Mouse (Mus musculus) CH12.LX (cell line): ENCODE data around the gene Grcc10. TPM values are rescaled to one million over a fixed set of nuclear protein-coding genes. Genes with fewer than 3 reads are reported as not detected.

Experiments
- DNase-seq: peaks from one replicate; pipeline ENCODE4 v3.0.0-alpha.2; 2013; ENCODE audit errors: extremely low read depth
- H3K27ac ChIP-seq: 2 replicates; pipeline ENCODE4 v1.5.1; 2012; ENCODE audit warnings: low read depth, mild to moderate bottlenecking, control low read depth, moderate library complexity; ENCODE audit not compliant: insufficient read depth
- H3K27me3 ChIP-seq: replicated peaks from 2 replicates; pipeline ENCODE3; 2012; ENCODE audit warnings: inconsistent platforms
- H3K36me3 ChIP-seq, 2 experiments: replicated peaks in 1 of 2; 2 replicates each; pipeline versions ENCODE3 to v1.6.1; 2012; ENCODE audit warnings: inconsistent platforms in 1 of 2, low read length in 1 of 2, mild to moderate bottlenecking in 1 of 2, mixed read lengths in 1 of 2, moderate library complexity in 1 of 2; ENCODE audit not compliant: control insufficient read depth in 1 of 2, insufficient read depth in 1 of 2
- H3K4me1 ChIP-seq, 2 experiments: 2 replicates each; pipeline ENCODE4 v1.6.1; 2012; ENCODE audit warnings: inconsistent platforms in 1 of 2, moderate library complexity in 1 of 2; ENCODE audit not compliant: insufficient read depth in 2 of 2, control insufficient read depth in 1 of 2
- H3K4me2 ChIP-seq: 2 replicates; pipeline ENCODE4 v1.6.1; 2012; ENCODE audit warnings: low read depth, mild to moderate bottlenecking, control low read depth; ENCODE audit not compliant: poor library complexity, insufficient read depth, severe bottlenecking
- H3K4me3 ChIP-seq, 3 experiments: fragments of 150-350 bp in 1 of 3; sonication (generic) in 1 of 3; replicated peaks in 1 of 3; 2 replicates each; pipeline versions ENCODE3 to v1.5.1; 2011 to 2012; ENCODE audit warnings: low read depth in 2 of 3, low read length in 2 of 3, mild to moderate bottlenecking in 2 of 3, moderate library complexity in 2 of 3, control low read depth in 1 of 3, improper control_type of control experiment in 1 of 3, inconsistent platforms in 1 of 3, mixed read lengths in 1 of 3; ENCODE audit not compliant: poor library complexity in 1 of 3
- H3K79me2 ChIP-seq: replicated peaks from 2 replicates; pipeline ENCODE4 v1.6.1; 2012; ENCODE audit warnings: mild to moderate bottlenecking, moderate library complexity; ENCODE audit not compliant: control insufficient read depth, poor library complexity, insufficient read depth, severe bottlenecking; ENCODE audit errors: extremely low read depth
- H3K9ac ChIP-seq: 2 replicates; pipeline ENCODE4 v1.6.1; 2012; ENCODE audit warnings: low read depth, mild to moderate bottlenecking, control low read depth, moderate library complexity; ENCODE audit not compliant: insufficient read depth
- H3K9me3 ChIP-seq: replicated peaks from 2 replicates; pipeline ENCODE3; 2012; ENCODE audit warnings: low read length, inconsistent platforms, mixed read lengths
- BHLHE40 ChIP-seq: IDR thresholded peaks from 2 replicates; pipeline ENCODE4 v1.6.1; 2011; ENCODE audit warnings: mild to moderate bottlenecking, low read depth, low read length, improper control_type of control experiment
- CHD1 ChIP-seq: IDR thresholded peaks from 2 replicates; pipeline ENCODE4 v1.6.1; 2012; ENCODE audit warnings: low read depth, low read length, improper control_type of control experiment, inconsistent platforms
- CHD2 ChIP-seq: IDR thresholded peaks from 2 replicates; pipeline ENCODE4 v1.6.1; 2011; ENCODE audit warnings: low read length, improper control_type of control experiment
- CTCF ChIP-seq, 2 experiments: IDR thresholded peaks in 1 of 2; conservative IDR thresholded peaks in 1 of 2; 2 replicates each; pipeline ENCODE4 v1.5.1; 2011 to 2012; ENCODE audit warnings: low read depth in 2 of 2, low read length in 2 of 2, improper control_type of control experiment in 1 of 2, inconsistent platforms in 1 of 2, mild to moderate bottlenecking in 1 of 2, moderate library complexity in 1 of 2
- E2F4 ChIP-seq: IDR thresholded peaks from 2 replicates; pipeline ENCODE4 v1.6.1; 2011; ENCODE audit warnings: low read depth, low read length, improper control_type of control experiment; ENCODE audit not compliant: insufficient replicate concordance
- ELF1 ChIP-seq: IDR thresholded peaks from 2 replicates; pipeline ENCODE4 v1.6.1; 2014; ENCODE audit warnings: low read depth, mild to moderate bottlenecking, inconsistent platforms, low read length, improper control_type of control experiment
- ETS1 ChIP-seq: conservative IDR thresholded peaks from 2 replicates; pipeline ENCODE4 v1.6.1; 2012; ENCODE audit warnings: low read depth, mild to moderate bottlenecking, inconsistent platforms, low read length, improper control_type of control experiment, moderate library complexity
- GABPA ChIP-seq: IDR thresholded peaks from 2 replicates; pipeline ENCODE4 v1.6.1; 2012; ENCODE audit warnings: low read depth, low read length, improper control_type of control experiment, inconsistent platforms; ENCODE audit not compliant: insufficient replicate concordance
- HCFC1 ChIP-seq: IDR thresholded peaks from 2 replicates; pipeline ENCODE4 v1.6.1; 2012; ENCODE audit warnings: low read depth, mild to moderate bottlenecking, inconsistent platforms, low read length, improper control_type of control experiment
- IRF4 ChIP-seq: IDR thresholded peaks from 2 replicates; pipeline ENCODE4 v1.6.1; 2014; ENCODE audit warnings: low read depth, mild to moderate bottlenecking, inconsistent platforms, low read length, improper control_type of control experiment
- JUN ChIP-seq: IDR thresholded peaks from 2 replicates; pipeline ENCODE4 v1.6.1; 2011; ENCODE audit warnings: low read depth, mild to moderate bottlenecking, low read length, improper control_type of control experiment, moderate library complexity; ENCODE audit not compliant: insufficient read depth
- JUND ChIP-seq: conservative IDR thresholded peaks from 2 replicates; pipeline ENCODE4 v1.6.1; 2011; ENCODE audit warnings: low read depth, low read length, improper control_type of control experiment
- KAT2A ChIP-seq: IDR thresholded peaks from 2 replicates; pipeline ENCODE4 v1.6.1; 2012; ENCODE audit warnings: low read length, improper control_type of control experiment, inconsistent platforms; ENCODE audit not compliant: insufficient replicate concordance
- MAFK ChIP-seq: IDR thresholded peaks from 2 replicates; pipeline ENCODE4 v1.6.1; 2011; ENCODE audit warnings: low read length, improper control_type of control experiment; ENCODE audit not compliant: insufficient replicate concordance
- MAX ChIP-seq: IDR thresholded peaks from 2 replicates; pipeline ENCODE4 v1.6.1; 2011; ENCODE audit warnings: low read length, improper control_type of control experiment
- MAZ ChIP-seq: IDR thresholded peaks from 2 replicates; pipeline ENCODE4 v1.6.1; 2012; ENCODE audit warnings: low read depth, mild to moderate bottlenecking, inconsistent platforms, low read length, improper control_type of control experiment, moderate library complexity
- MEF2A ChIP-seq: IDR thresholded peaks from 2 replicates; pipeline ENCODE4 v1.6.1; 2014; ENCODE audit warnings: low read depth, mild to moderate bottlenecking, inconsistent platforms, low read length, improper control_type of control experiment, borderline replicate concordance
- MXI1 ChIP-seq: IDR thresholded peaks from 2 replicates; pipeline ENCODE4 v1.6.1; 2011; ENCODE audit warnings: mild to moderate bottlenecking, low read depth, low read length, improper control_type of control experiment
- MYC ChIP-seq: IDR thresholded peaks from 2 replicates; pipeline ENCODE4 v1.6.1; 2011; ENCODE audit warnings: low read depth, mild to moderate bottlenecking, improper control_type of control experiment, low read length
- NELFE ChIP-seq: IDR thresholded peaks from 2 replicates; pipeline ENCODE4 v1.6.1; 2011; ENCODE audit warnings: low read depth, low read length, improper control_type of control experiment
- NRF1 ChIP-seq: IDR thresholded peaks from 2 replicates; pipeline ENCODE4 v1.6.1; 2014; ENCODE audit warnings: low read depth, mild to moderate bottlenecking, inconsistent platforms, low read length, improper control_type of control experiment, moderate library complexity
- PAX5 ChIP-seq: IDR thresholded peaks from 2 replicates; pipeline ENCODE4 v1.6.1; 2012; ENCODE audit warnings: low read length, inconsistent platforms, mixed read lengths
- POLR2A ChIP-seq: IDR thresholded peaks from 2 replicates; pipeline ENCODE4 v1.6.1; 2011; ENCODE audit warnings: low read depth, mild to moderate bottlenecking, improper control_type of control experiment, low read length
- POLR2AphosphoS2 ChIP-seq: IDR thresholded peaks from 2 replicates; pipeline ENCODE4 v1.6.1; 2011; ENCODE audit warnings: low read depth, low read length, improper control_type of control experiment
- RAD21 ChIP-seq: IDR thresholded peaks from 2 replicates; pipeline ENCODE4 v1.6.1; 2011; ENCODE audit warnings: low read depth, mild to moderate bottlenecking, low read length, improper control_type of control experiment, moderate library complexity
- RCOR1 ChIP-seq: conservative IDR thresholded peaks from 2 replicates; pipeline ENCODE4 v1.6.1; 2012; ENCODE audit warnings: low read depth, mild to moderate bottlenecking, inconsistent platforms, low read length, improper control_type of control experiment
- SIN3A ChIP-seq: IDR thresholded peaks from 2 replicates; pipeline ENCODE4 v1.6.1; 2012; ENCODE audit warnings: low read length, improper control_type of control experiment, inconsistent platforms
- SMC3 ChIP-seq: IDR thresholded peaks from 2 replicates; pipeline ENCODE4 v1.6.1; 2011; ENCODE audit warnings: low read depth, low read length, improper control_type of control experiment
- TBP ChIP-seq: conservative IDR thresholded peaks from 2 replicates; pipeline ENCODE4 v1.6.1; 2011; ENCODE audit warnings: low read depth, low read length, improper control_type of control experiment
- TCF12 ChIP-seq: IDR thresholded peaks from 2 replicates; pipeline ENCODE4 v1.6.1; 2014; ENCODE audit warnings: low read depth, mild to moderate bottlenecking, inconsistent platforms, low read length, improper control_type of control experiment
- UBTF ChIP-seq: IDR thresholded peaks from 2 replicates; pipeline ENCODE4 v1.6.1; 2012; ENCODE audit warnings: low read depth, mild to moderate bottlenecking, inconsistent platforms, low read length, improper control_type of control experiment, moderate library complexity
- USF1 ChIP-seq: IDR thresholded peaks from 2 replicates; pipeline ENCODE4 v1.6.1; 2014; ENCODE audit warnings: low read depth, mild to moderate bottlenecking, inconsistent platforms, low read length, improper control_type of control experiment
- USF2 ChIP-seq: conservative IDR thresholded peaks from 2 replicates; pipeline ENCODE4 v1.6.1; 2011; ENCODE audit warnings: low read depth, low read length, improper control_type of control experiment
- ZC3H11A ChIP-seq: IDR thresholded peaks from 2 replicates; pipeline ENCODE4 v1.6.1; 2012; ENCODE audit warnings: low read depth, mild to moderate bottlenecking, inconsistent platforms, low read length, improper control_type of control experiment
- ZKSCAN1 ChIP-seq: IDR thresholded peaks from 2 replicates; pipeline ENCODE4 v1.6.1; 2012; ENCODE audit warnings: low read depth, inconsistent platforms, low read length, improper control_type of control experiment, borderline replicate concordance
- ZMIZ1 ChIP-seq: IDR thresholded peaks from 2 replicates; pipeline ENCODE4 v1.6.1; 2012; ENCODE audit warnings: low read depth, mild to moderate bottlenecking, inconsistent platforms, low read length, improper control_type of control experiment
- ZNF384 ChIP-seq: IDR thresholded peaks from 2 replicates; pipeline ENCODE4 v1.6.1; 2012; ENCODE audit warnings: low read depth, low read length, improper control_type of control experiment, inconsistent platforms
- dilution Hi-C: fragments of 300-500 bp; cut with MboI; formaldehyde crosslinking; loops from 2 replicates; pipeline ENCODE4 v1.14.3; 2020; ENCODE audit warnings: low sequenced_read_pairs; ENCODE audit not compliant: extremely low pct_unique_long_range_greater_than_20kb, extremely low pct_ligation_motif_present
- in situ Hi-C: fragments of 300-500 bp; cut with MboI; formaldehyde crosslinking; loops from 3 replicates; pipeline ENCODE4 v1.14.3; 2019; ENCODE audit warnings: low sequenced_read_pairs, low pct_ligation_motif_present, low pct_unique_long_range_greater_than_20kb, mixed read lengths
- polyA plus RNA-seq: library from polyadenylated mRNA; unstranded; fragments of >175 nt; gene quantifications from 2 replicates; pipeline ENCODE4 v1.2.1, GENCODE M21; 2012; ENCODE audit warnings: low read depth; ENCODE audit not compliant: insufficient read length
- total RNA-seq, 2 experiments: library from RNA; depleted of rRNA; stranded (reverse); fragments of 300-350 nt in 1 of 2; fragments of >200 nt in 1 of 2; gene quantifications; 2 replicates each; pipeline ENCODE4 v1.2.3; 2012 to 2014

Grcc10 gene
- total and polyA plus RNA-seq, 3 experiments: 64.3 to 197 (median 88.4) TPM

DNA sequence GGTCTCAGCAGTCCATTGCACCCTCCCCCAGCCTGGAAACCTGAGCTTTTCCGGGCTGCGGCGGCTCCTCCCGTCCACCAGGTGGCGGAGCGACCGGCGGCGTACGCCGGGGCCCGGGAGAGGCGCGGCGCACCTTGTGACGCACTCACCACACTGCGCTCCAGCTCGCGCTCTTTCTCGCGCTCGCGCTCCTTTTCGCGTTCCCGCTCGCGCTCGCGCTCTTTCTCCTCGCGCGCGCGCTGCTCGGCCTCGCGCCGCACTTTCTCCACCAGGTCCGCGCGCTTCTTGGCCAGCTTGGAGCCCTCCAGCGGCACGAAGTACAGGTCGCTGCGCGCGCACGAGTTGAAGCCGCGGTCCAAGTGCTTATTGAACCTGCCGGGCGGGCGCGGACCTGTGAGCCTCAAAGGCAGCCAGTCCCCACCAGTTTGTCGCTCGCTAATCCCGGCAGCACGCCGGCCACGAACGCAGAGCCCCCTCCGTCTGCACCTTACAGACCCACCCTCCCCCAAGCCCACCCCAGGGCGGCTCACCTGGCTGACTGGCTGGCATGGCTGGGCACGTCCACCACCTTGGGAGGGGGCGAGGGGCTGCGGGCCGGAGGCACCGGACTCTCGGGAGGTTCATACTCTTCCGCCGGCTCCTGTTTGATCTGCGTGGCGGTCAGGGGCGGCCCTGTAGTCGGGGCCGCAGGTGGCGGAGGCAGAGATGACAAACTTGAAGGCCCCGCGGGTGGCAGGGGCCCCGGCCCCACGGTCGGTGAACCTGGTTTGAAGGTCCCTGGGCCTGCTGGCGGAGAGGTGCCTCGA, 4.5 kb upstream of the Grcc10 start:
- Histone ChIP-seq H3K36me3 (peaks cover 38 to 62% of the 10 kb centered on the region in 2 experiments), H3K4me3 (peak overlapping the region; percentile 45 to 63 (median 56)), H3K27ac (peak overlapping the region; percentile 41), H3K27me3 (no peaks in the 10 kb centered on the region), H3K4me2 (peak overlapping the region; percentile 73), H3K79me2 (0 out of 2 replicates have a peak, but pooled peaks cover 2% of the 10 kb centered on the region), H3K9me3 (no peaks in the 10 kb centered on the region), H3K9ac (peak overlapping the region; percentile 74), H3K4me1 (peaks cover 16 to 46% of the 10 kb centered on the region in 2 experiments)
- in situ Hi-C loops (no loop called here), dilution Hi-C loops (no loop called here)
- DNase-seq: peak; percentile 93
- peak in 1 of 2 experiments; percentile 87; a peak in 2 of 4 replicates for TF ChIP-seq CTCF (conservative IDR thresholded peaks at IDR 0.05 in 1 of 2, IDR thresholded peaks at IDR 0.05 in 1 of 2; ENCODE audit: low read depth in 2 of 2, low read length in 2 of 2)
- TF ChIP-seq USF2: no peak
- TF ChIP-seq KAT2A: peak; percentile 84; the same call in 1 of the 2 replicates
- TF ChIP-seq CHD2: peak; percentile 97
- peak; percentile 90 for TF ChIP-seq MEF2A
- no peak for TF ChIP-seq BHLHE40
- peak; percentile 91 for TF ChIP-seq ELF1
- peak; percentile 71 for TF ChIP-seq RCOR1
- TF ChIP-seq PAX5: no peak
- peak; percentile 46; the same call in 1 of the 2 replicates for TF ChIP-seq ZC3H11A
- TF ChIP-seq IRF4: peak; percentile 86
- peak; percentile 93 for TF ChIP-seq TCF12
- TF ChIP-seq ZKSCAN1: 0 out of 2 replicates have a peak, but pooled peaks have one; percentile 21
- no peak for TF ChIP-seq TBP
- TF ChIP-seq ZNF384: peak; percentile 56
- peak; percentile 75; the same call in 1 of the 2 replicates for TF ChIP-seq MYC
- peak; percentile 89 for TF ChIP-seq SIN3A
- peak; percentile 79 for TF ChIP-seq SMC3
- TF ChIP-seq JUND: peak; percentile 49; the same call in 1 of the 2 replicates
- TF ChIP-seq POLR2AphosphoS2: no peak
- peak; percentile 86 for TF ChIP-seq MAX
- TF ChIP-seq E2F4: peak; percentile 92; the same call in 1 of the 2 replicates
- TF ChIP-seq NRF1: peak; percentile 68
- TF ChIP-seq ETS1: peak; percentile 62
- TF ChIP-seq POLR2A: peak; percentile 73
- no peak for TF ChIP-seq UBTF
- TF ChIP-seq NELFE: peak; percentile 82
- TF ChIP-seq GABPA: peak; percentile 78; the same call in 1 of the 2 replicates
- peak; percentile 92 for TF ChIP-seq ZMIZ1
- TF ChIP-seq MAFK: peak; percentile 41; the same call in 1 of the 2 replicates
- peak; percentile 89 for TF ChIP-seq MAZ
- peak; percentile 90 for TF ChIP-seq HCFC1
- TF ChIP-seq CHD1: no peak
- peak; percentile 38 for TF ChIP-seq RAD21
- peak; percentile 79; the same call in 1 of the 2 replicates for TF ChIP-seq MXI1
- TF ChIP-seq USF1: peak; percentile 33; the same call in 1 of the 2 replicates
- TF ChIP-seq JUN: no peak; the same call in 1 of the 2 replicates
